Mouse (Mus musculus) liver, embryonic 13.5 days (tissue): ENCODE results near the gene Cpt1b. TPM values are rescaled to one million over a fixed set of nuclear protein-coding genes. Genes with fewer than 3 reads are reported as not detected.

Source experiments
- ATAC-seq: fragments of 200-750 bp; cut with Nextera tagmentation; 2 replicates; pipeline ENCODE4 v1.8.0; 2017; ENCODE audit warnings: low read depth, mild to moderate bottlenecking, moderate number of reproducible peaks, moderate library complexity
- DNase-seq: peaks from one replicate; pipeline ENCODE4 v3.0.0; 2022
- H3K27ac ChIP-seq: fragments of 300-500 bp; sonication (generic); 2 replicates; pipeline ENCODE4 v1.5.1; 2015; ENCODE audit warnings: moderate library complexity, mild to moderate bottlenecking, inconsistent platforms
- H3K27me3 ChIP-seq: fragments of 300-500 bp; sonication (generic); 2 replicates; pipeline ENCODE4 v1.6.1; 2015; ENCODE audit warnings: mild to moderate bottlenecking, inconsistent platforms
- H3K36me3 ChIP-seq: fragments of 300-500 bp; sonication (generic); 2 replicates; pipeline ENCODE4 v1.6.1; 2015; ENCODE audit warnings: mild to moderate bottlenecking, inconsistent platforms
- H3K4me1 ChIP-seq: fragments of 300-500 bp; sonication (generic); replicated peaks from 2 replicates; pipeline ENCODE4 v1.6.1; 2015; ENCODE audit warnings: inconsistent platforms
- H3K4me2 ChIP-seq: fragments of 300-500 bp; sonication (generic); 2 replicates; pipeline ENCODE4 v1.6.1; 2015; ENCODE audit warnings: inconsistent platforms, mild to moderate bottlenecking, moderate library complexity
- H3K4me3 ChIP-seq: fragments of 300-500 bp; sonication (generic); replicated peaks from 2 replicates; pipeline ENCODE4 v1.5.1; 2015; ENCODE audit warnings: mild to moderate bottlenecking, inconsistent platforms
- H3K9ac ChIP-seq: fragments of 300-500 bp; sonication (generic); 2 replicates; pipeline ENCODE4 v1.6.1; 2015; ENCODE audit warnings: mild to moderate bottlenecking, inconsistent platforms
- H3K9me3 ChIP-seq: fragments of 300-500 bp; sonication (generic); replicated peaks from 2 replicates; pipeline ENCODE4 v1.6.1; 2016; ENCODE audit warnings: inconsistent platforms
- WGBS: fragments of 180-500 bp; shearing (Covaris S2); methylation state at CpG from one replicate; pipeline ENCODE4 v1.1.7; 2015; ENCODE audit not compliant: insufficient replicate concordance; 5-methylcytosine and 5-hydroxymethylcytosine counted together
- polyA plus RNA-seq: library from polyadenylated mRNA; unstranded; fragments of >200 nt; fragmentation: Nextera tagmentation; extraction: Ambion mirVana; gene quantifications from 2 replicates; pipeline ENCODE4 v1.2.1, GENCODE M21; 2015

The Cpt1b gene
- polyA plus RNA-seq, 1 experiment from 2014 or later, result 1.9 TPM

DNA sequence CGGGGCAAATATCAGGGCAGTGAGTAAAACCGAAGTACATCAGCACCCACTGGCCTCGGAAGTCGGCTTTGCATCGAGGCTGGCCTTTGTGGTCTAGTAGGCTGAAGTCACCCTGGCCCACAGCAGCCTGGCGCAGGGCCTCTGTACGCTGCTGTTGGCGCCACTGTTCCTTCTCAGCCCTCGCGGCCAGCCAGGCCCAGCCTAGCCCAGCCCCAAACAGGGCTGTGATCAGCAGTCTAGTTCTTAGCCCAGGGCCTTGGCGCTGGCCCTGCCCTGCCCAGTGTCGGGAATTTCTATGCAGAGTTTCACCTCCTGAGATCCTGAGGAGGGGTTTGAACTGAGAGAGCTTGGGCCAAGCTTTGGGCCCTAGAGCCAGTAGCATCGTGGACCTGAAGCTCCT, 53.6 kb downstream of the Cpt1b start:
- H3K36me3 ChIP-seq, result peaks cover 58% of the 10 kb centered on the region
- 87% methylated on average over 13 of the region's 13 CpGs for whole genome bisulfite sequencing
- no peaks in the 10 kb centered on the region for H3K9me3 ChIP-seq
- H3K9ac ChIP-seq, result 0 out of 2 replicates have a peak overlapping the region, but pooled peaks have one; percentile 2
- DNase-seq, result no peak
- 0 out of 2 replicates have a peak overlapping the region, but pooled peaks have one; percentile 87 for H3K27ac ChIP-seq
- H3K4me1 ChIP-seq, result peaks cover 40% of the 10 kb centered on the region
- 0 out of 2 replicates have a peak overlapping the region, but pooled peaks have one; percentile 71 for H3K4me3 ChIP-seq
- peaks cover 13% of the 10 kb centered on the region for H3K27me3 ChIP-seq
- no peak for ATAC-seq
- H3K4me2 ChIP-seq, result peak overlapping the region; percentile 98

Other genes starting within 250 kb of the Cpt1b start
- 20.2 and 21.2 TPM in 2 replicates for gene Plxnb2, start 245.1 kb downstream of the Cpt1b start, polyA plus RNA-seq
- 3.0 and 3.2 TPM in 2 replicates for gene Dennd6b, start 229.4 kb downstream of the Cpt1b start, polyA plus RNA-seq
- gene Ppp6r2, start 214.3 kb downstream of the Cpt1b start, polyA plus RNA-seq, result 16.2 and 17.1 TPM in 2 replicates
- gene Sbf1, start 110.6 kb downstream of the Cpt1b start, polyA plus RNA-seq, result 18.8 and 21.7 TPM in 2 replicates
- gene Adm2, start 103.1 kb downstream of the Cpt1b start, polyA plus RNA-seq, result 1.4 and 2.4 TPM in 2 replicates
- 5.6 and 6.8 TPM in 2 replicates for gene Miox, start 91.5 kb downstream of the Cpt1b start, polyA plus RNA-seq
- gene Lmf2, start 70.2 kb downstream of the Cpt1b start, polyA plus RNA-seq, result 26.1 and 30.2 TPM in 2 replicates
- 114 and 131 TPM in 2 replicates for gene Ncaph2, start 70.1 kb downstream of the Cpt1b start, polyA plus RNA-seq
- gene Sco2, start 52.0 kb downstream of the Cpt1b start, polyA plus RNA-seq, result 4.1 and 4.5 TPM in 2 replicates
- gene Tymp, start 48.8 kb downstream of the Cpt1b start, polyA plus RNA-seq, result 0.58 and 0.62 TPM in 2 replicates
- gene Odf3b, start 46.6 kb downstream of the Cpt1b start, polyA plus RNA-seq, result 0.56 and 0.59 TPM in 2 replicates
- not detected in 2 replicates for gene Klhdc7b, start 40.9 kb downstream of the Cpt1b start, polyA plus RNA-seq
- gene Syce3, start 15.4 kb downstream of the Cpt1b start, polyA plus RNA-seq, result not detected in 2 replicates
- gene C730034F03Rik, start 3.7 kb upstream of the Cpt1b start, polyA plus RNA-seq, result 1.1 and 1.5 TPM in 2 replicates
- 0.13 TPM in 1 of 2 replicates, not detected in the other for gene Gm44502, start 3.8 kb upstream of the Cpt1b start, polyA plus RNA-seq
- gene Chkb, start 4.0 kb upstream of the Cpt1b start, polyA plus RNA-seq, result 27.3 and 29.2 TPM in 2 replicates
- 0.12 and 0.14 TPM in 2 replicates for gene Mapk8ip2, start 28.1 kb upstream of the Cpt1b start, polyA plus RNA-seq
- 4.8 and 4.9 TPM in 2 replicates for gene Arsa, start 51.6 kb upstream of the Cpt1b start, polyA plus RNA-seq
- 0.23 and 0.43 TPM in 2 replicates for gene Shank3, start 73.8 kb upstream of the Cpt1b start, polyA plus RNA-seq
- 0.06 TPM in 1 of 2 replicates, not detected in the other for gene Acr, start 142.5 kb upstream of the Cpt1b start, polyA plus RNA-seq
- 7.1 and 9.1 TPM in 2 replicates for gene Rabl2, start 166.1 kb upstream of the Cpt1b start, polyA plus RNA-seq